ENCODE assay signal across 7 mouse cellular contexts in genomic region chr15:98181132-98181711, GRCm38 (mm10). TPM values are rescaled to one million over a fixed set of nuclear protein-coding genes. Genes with fewer than 3 reads are reported as not detected.
DNase-seq lines count a peak whose midpoint lies in the region; ATAC-seq lines count a peak whose summit lies in the region.

No protein-coding gene starts in this region.

- no peaks in the 10 kb centered on the region for H3K36me3 ChIP-seq in embryonic facial prominence, embryonic 10.5 days (replicated peaks)
- no peaks in the 10 kb centered on the region for H3K36me3 ChIP-seq in limb, embryonic 10.5 days
- H3K36me3 ChIP-seq in midbrain, embryonic 13.5 days = no peaks in the 10 kb centered on the region

- peak overlapping the region; percentile 64 for H3K4me3 ChIP-seq in embryonic facial prominence, embryonic 10.5 days
- peak overlapping the region; percentile 61 for H3K4me3 ChIP-seq in limb, embryonic 10.5 days
- peak overlapping the region; percentile 50 for H3K4me3 ChIP-seq in midbrain, embryonic 13.5 days (replicated peaks)

- peak overlapping the region; percentile 45 for H3K27ac ChIP-seq in embryonic facial prominence, embryonic 10.5 days (replicated peaks)
- peak overlapping the region; percentile 67 for H3K27ac ChIP-seq in limb, embryonic 10.5 days
- peak overlapping the region; percentile 76 for H3K27ac ChIP-seq in midbrain, embryonic 13.5 days

- H3K4me1 ChIP-seq in embryonic facial prominence, embryonic 10.5 days = peaks cover 16% of the 10 kb centered on the region
- peaks cover 14% of the 10 kb centered on the region for H3K4me1 ChIP-seq in limb, embryonic 10.5 days
- peaks cover 9% of the 10 kb centered on the region for H3K4me1 ChIP-seq in midbrain, embryonic 13.5 days (replicated peaks)

- peaks cover 32% of the 10 kb centered on the region for H3K27me3 ChIP-seq in embryonic facial prominence, embryonic 10.5 days (replicated peaks; ENCODE audit: low read depth, poor library complexity, severe bottlenecking)
- H3K27me3 ChIP-seq in limb, embryonic 10.5 days (ENCODE audit: low read depth, poor library complexity, severe bottlenecking) = peaks cover 22% of the 10 kb centered on the region
- peaks cover 22% of the 10 kb centered on the region for H3K27me3 ChIP-seq in midbrain, embryonic 13.5 days

- H3K4me2 ChIP-seq in midbrain, embryonic 13.5 days (replicated peaks) = peak overlapping the region; percentile 73

- peak; percentile 93 for DNase-seq in adrenal gland, postnatal 10 days
- peak; percentile 96 for DNase-seq in embryonic facial prominence, embryonic 10.5 days (ENCODE audit: low spot score)
- peak; percentile 93 for DNase-seq in kidney, adult 11 months
- peak; percentile 94 for DNase-seq in limb, embryonic 10.5 days (ENCODE audit: low spot score)
- peak; percentile 66 for DNase-seq in spleen, adult 12 weeks (ENCODE audit: low spot score)

- under 1% methylated on average over 30 of the region's 30 CpGs for WGBS in embryonic facial prominence, embryonic 10.5 days
- WGBS in limb, embryonic 10.5 days = 1% methylated on average over 30 of the region's 30 CpGs
- WGBS in midbrain, embryonic 13.5 days = under 1% methylated on average over 30 of the region's 30 CpGs

- no peaks in the 10 kb centered on the region for H3K9me3 ChIP-seq in embryonic facial prominence, embryonic 10.5 days
- H3K9me3 ChIP-seq in limb, embryonic 10.5 days (replicated peaks) = no peaks in the 10 kb centered on the region
- H3K9me3 ChIP-seq in midbrain, embryonic 13.5 days = no peaks in the 10 kb centered on the region

- ATAC-seq in granulocyte monocyte progenitor cell, adult 5-6 weeks (replicated peaks; ENCODE audit: poor library complexity, severe bottlenecking) = peak; percentile 97
- ATAC-seq in midbrain, embryonic 13.5 days = peak; percentile 98

- H3K9ac ChIP-seq in midbrain, embryonic 13.5 days (replicated peaks) = peak overlapping the region; percentile 63

RNA-seq across cellular contexts. Expression of gene Olfr288, which starts 14.1 kb away (rescaled TPM):
- not detected for total RNA-seq in adrenal gland, postnatal 10 days (2021)
- polyA plus RNA-seq in embryonic facial prominence, embryonic 10.5 days (2016; fragmentation: Nextera tagmentation; extraction: Ambion mirVana) = not detected in 2 replicates
- not detected in 2 replicates for total RNA-seq in granulocyte monocyte progenitor cell, adult 5-6 weeks (2014; fragmentation: Nextera tagmentation)
- not detected in 2 replicates for total RNA-seq in granulocyte monocyte progenitor cell, adult 5-6 weeks (2017)
- polyA plus RNA-seq in limb, embryonic 10.5 days (2016; fragmentation: Nextera tagmentation; extraction: Ambion mirVana) = not detected in 2 replicates
- polyA plus RNA-seq in midbrain, embryonic 13.5 days (2015; fragmentation: Nextera tagmentation; extraction: Ambion mirVana) = not detected in 2 replicates

RNA-seq across cellular contexts. Expression of gene Ccdc184, which starts 14.3 kb away (rescaled TPM):
- total RNA-seq in adrenal gland, postnatal 10 days (2021) = 1 to 10 TPM; 1.2 to 1.5 TPM
- polyA plus RNA-seq in embryonic facial prominence, embryonic 10.5 days (2016; fragmentation: Nextera tagmentation; extraction: Ambion mirVana) = 2.1 and 2.5 TPM in 2 replicates
- not detected in 2 replicates for total RNA-seq in granulocyte monocyte progenitor cell, adult 5-6 weeks (2014; fragmentation: Nextera tagmentation)
- total RNA-seq in granulocyte monocyte progenitor cell, adult 5-6 weeks (2017) = not detected in 2 replicates
- 0.11 and 0.33 TPM in 2 replicates for polyA plus RNA-seq in limb, embryonic 10.5 days (2016; fragmentation: Nextera tagmentation; extraction: Ambion mirVana)
- 55.4 and 60.4 TPM in 2 replicates for polyA plus RNA-seq in midbrain, embryonic 13.5 days (2015; fragmentation: Nextera tagmentation; extraction: Ambion mirVana)

RNA-seq across cellular contexts. Expression of gene Asb8, which starts 15.8 kb away (rescaled TPM):
- total RNA-seq in adrenal gland, postnatal 10 days (2021) = 10 to 100 TPM; 43.2 to 54.1 TPM
- 38.0 and 43.2 TPM in 2 replicates for polyA plus RNA-seq in embryonic facial prominence, embryonic 10.5 days (2016; fragmentation: Nextera tagmentation; extraction: Ambion mirVana)
- total RNA-seq in granulocyte monocyte progenitor cell, adult 5-6 weeks (2014; fragmentation: Nextera tagmentation) = 27.8 and 31.3 TPM in 2 replicates
- 21.0 and 22.8 TPM in 2 replicates for total RNA-seq in granulocyte monocyte progenitor cell, adult 5-6 weeks (2017)
- polyA plus RNA-seq in limb, embryonic 10.5 days (2016; fragmentation: Nextera tagmentation; extraction: Ambion mirVana) = 36.1 and 40.4 TPM in 2 replicates
- 54.4 and 54.9 TPM in 2 replicates for polyA plus RNA-seq in midbrain, embryonic 13.5 days (2015; fragmentation: Nextera tagmentation; extraction: Ambion mirVana)

RNA-seq across cellular contexts. Expression of gene Gm44579, which starts 39.6 kb away (rescaled TPM):
- not detected for total RNA-seq in adrenal gland, postnatal 10 days (2021)
- not detected in 2 replicates for polyA plus RNA-seq in embryonic facial prominence, embryonic 10.5 days (2016; fragmentation: Nextera tagmentation; extraction: Ambion mirVana)
- total RNA-seq in granulocyte monocyte progenitor cell, adult 5-6 weeks (2014; fragmentation: Nextera tagmentation) = not detected in 2 replicates
- not detected in 2 replicates for total RNA-seq in granulocyte monocyte progenitor cell, adult 5-6 weeks (2017)
- polyA plus RNA-seq in limb, embryonic 10.5 days (2016; fragmentation: Nextera tagmentation; extraction: Ambion mirVana) = not detected in 2 replicates
- not detected in 2 replicates for polyA plus RNA-seq in midbrain, embryonic 13.5 days (2015; fragmentation: Nextera tagmentation; extraction: Ambion mirVana)

RNA-seq across cellular contexts. Expression of gene Olfr287, which starts 39.6 kb away (rescaled TPM):
- total RNA-seq in adrenal gland, postnatal 10 days (2021) = not detected
- polyA plus RNA-seq in embryonic facial prominence, embryonic 10.5 days (2016; fragmentation: Nextera tagmentation; extraction: Ambion mirVana) = not detected in 2 replicates
- not detected in 2 replicates for total RNA-seq in granulocyte monocyte progenitor cell, adult 5-6 weeks (2014; fragmentation: Nextera tagmentation)
- total RNA-seq in granulocyte monocyte progenitor cell, adult 5-6 weeks (2017) = not detected in 2 replicates
- polyA plus RNA-seq in limb, embryonic 10.5 days (2016; fragmentation: Nextera tagmentation; extraction: Ambion mirVana) = not detected in 2 replicates
- polyA plus RNA-seq in midbrain, embryonic 13.5 days (2015; fragmentation: Nextera tagmentation; extraction: Ambion mirVana) = 0.14 TPM in 1 of 2 replicates, not detected in the other

Comparison
In these comparisons a context has a peak if more than half of its experiments do, and no peak if none do; other contexts are left out.
1. Peak in every context shown above with its lines: DNase-seq, ATAC-seq, H3K4me3 ChIP-seq and H3K27ac ChIP-seq.
2. RNA of gene Ccdc184, which starts 14.3 kb away (polyA plus RNA-seq): 55.4 to 60.4 TPM in midbrain, embryonic 13.5 days; 2.1 to 2.5 TPM in embryonic facial prominence, embryonic 10.5 days and 0.11 to 0.33 TPM in limb, embryonic 10.5 days; every median in the first group is over 10 times any median in the second.